Mouse (Mus musculus) NIH3T3 (cell line): Measurements from ENCODE around the gene Xpo5.

Source experiments
- DNase-seq: peaks from one replicate; pipeline ENCODE4 v3.0.0-alpha.2; 2012; ENCODE audit warnings: low read depth

Gene Xpo5

GRCm38 (mm10) chr17:46285407-46285806 is 82.8 kb downstream of the Xpo5 start:
- DNase-seq = no peak

GRCm38 (mm10) chr17:46287678-46288095 is 85.1 kb downstream of the Xpo5 start:
- peak; percentile 74 for DNase-seq
